14 mouse cellular contexts compared by ENCODE assay signal in genomic region chr5:149068247-149068740, GRCm38 (mm10).
A peak's percentile ranks its signal among the peaks of the same experiment; 100 is the strongest.
DNase-seq lines count a peak whose midpoint lies in the region; ATAC-seq lines count a peak whose summit lies in the region.
"Had no signal": no experiment of that assay in that cellular context is flagged by ENCODE, and none has a peak within 500 bp of the region (broad histone marks: within the 10 kb centered on the region; RNA-seq: fewer than 3 reads in every experiment).

No protein-coding gene starts in this region.

- no peak overlapping the region for H3K4me3 ChIP-seq in heart, embryonic 16.5 days (ENCODE audit: low read length)
- H3K4me3 ChIP-seq in megakaryocyte, embryonic 14.5 days (replicated peaks), result peak overlapping the region; percentile 91
- no peak overlapping the region for H3K4me3 ChIP-seq in midbrain, embryonic 15.5 days
- H3K4me3 ChIP-seq: forebrain, embryonic 10.5 days; stomach, embryonic 15.5 days had no signal

- intact Hi-C loops in heart, postnatal 25 days (cut with DNase I), result no loop called here

- peak overlapping the region; percentile 7; the same call in 1 of the 2 replicates for H3K27ac ChIP-seq in heart, embryonic 16.5 days (ENCODE audit: low read length)
- no peak overlapping the region for H3K27ac ChIP-seq in midbrain, embryonic 15.5 days
- H3K27ac ChIP-seq: forebrain, embryonic 10.5 days; stomach, embryonic 15.5 days had no signal

- no peaks in the 10 kb centered on the region for H3K9me3 ChIP-seq in heart, embryonic 16.5 days (replicated peaks; ENCODE audit: control insufficient read depth, low read length)
- H3K9me3 ChIP-seq in megakaryocyte, embryonic 14.5 days, result peaks cover 3% of the 10 kb centered on the region; the same call in 1 of the 2 replicates
- no peaks in the 10 kb centered on the region for H3K9me3 ChIP-seq in midbrain, embryonic 15.5 days
- H3K9me3 ChIP-seq: forebrain, embryonic 10.5 days; stomach, embryonic 15.5 days had no signal

- H3K4me1 ChIP-seq in heart, embryonic 16.5 days (ENCODE audit: control insufficient read depth, insufficient read depth, low read length), result peaks cover 8% of the 10 kb centered on the region; the same call in 1 of the 2 replicates
- peaks cover 23% of the 10 kb centered on the region for H3K4me1 ChIP-seq in megakaryocyte, embryonic 14.5 days
- no peaks in the 10 kb centered on the region for H3K4me1 ChIP-seq in midbrain, embryonic 15.5 days
- H3K4me1 ChIP-seq: forebrain, embryonic 10.5 days; stomach, embryonic 15.5 days had no signal

- H3K36me3 ChIP-seq in heart, embryonic 16.5 days (ENCODE audit: control insufficient read depth, insufficient read depth), result no peaks in the 10 kb centered on the region
- H3K36me3 ChIP-seq in megakaryocyte, embryonic 14.5 days (replicated peaks; ENCODE audit: low read length), result peaks cover 2% of the 10 kb centered on the region
- no peaks in the 10 kb centered on the region for H3K36me3 ChIP-seq in midbrain, embryonic 15.5 days (replicated peaks)
- H3K36me3 ChIP-seq: forebrain, embryonic 10.5 days; stomach, embryonic 15.5 days had no signal

- no peak for ATAC-seq in heart, embryonic 16.5 days (replicated peaks; ENCODE audit: extremely low read depth, insufficient read depth, low FRiP score)
- peak; percentile 63 for ATAC-seq in CD4-positive, CD25-positive, alpha-beta regulatory T cell, adult 4 months
- ATAC-seq in erythroblast, adult 5-6 weeks (replicated peaks; ENCODE audit: low FRiP score, poor library complexity, severe bottlenecking), result 0 out of 2 replicates have a peak, but pooled peaks have one; percentile 47
- ATAC-seq in cerebellum, adult (ENCODE audit: insufficient number of reproducible peaks, low FRiP score, low TSS enrichment), result no peak
- no peak for ATAC-seq in midbrain, embryonic 15.5 days (replicated peaks)

- DNase-seq in heart, postnatal 25 days (ENCODE audit: low spot score), result no peak
- DNase-seq in ovary, adult 18-20 months (ENCODE audit: low spot score), result no peak
- DNase-seq: adrenal gland, postnatal 36 days; kidney, adult 18-20 months; lung, embryonic 14.5 days; retina, postnatal 1 day had no signal

- H3K4me2 ChIP-seq in heart, embryonic 16.5 days (ENCODE audit: low read depth, low read length), result peak overlapping the region; percentile 47
- H3K4me2 ChIP-seq in midbrain, embryonic 15.5 days, result no peak overlapping the region
- H3K4me2 ChIP-seq: lung, embryonic 14.5 days; stomach, embryonic 15.5 days had no signal

- WGBS in heart, embryonic 16.5 days, result 74% methylated on average over 17 of the region's 17 CpGs
- WGBS in midbrain, embryonic 15.5 days, result 89% methylated on average over 17 of the region's 17 CpGs

- no peaks in the 10 kb centered on the region for H3K27me3 ChIP-seq in heart, embryonic 16.5 days (ENCODE audit: control insufficient read depth, insufficient read depth, low read length)
- no peaks in the 10 kb centered on the region for H3K27me3 ChIP-seq in megakaryocyte, embryonic 14.5 days (replicated peaks)
- no peaks in the 10 kb centered on the region for H3K27me3 ChIP-seq in midbrain, embryonic 15.5 days (replicated peaks)
- H3K27me3 ChIP-seq: stomach, embryonic 15.5 days had no signal

- no peak overlapping the region for H3K9ac ChIP-seq in heart, embryonic 16.5 days (ENCODE audit: low read length)
- H3K9ac ChIP-seq in midbrain, embryonic 15.5 days, result no peak overlapping the region
- H3K9ac ChIP-seq: lung, embryonic 14.5 days; stomach, embryonic 15.5 days had no signal

Comparison
In these comparisons a context has a peak if more than half of its experiments do, and no peak if none do; other contexts are left out.
1. ATAC-seq: peak in CD4-positive, CD25-positive, alpha-beta regulatory T cell, adult 4 months (single experiment) and erythroblast, adult 5-6 weeks (single experiment); none in heart, embryonic 16.5 days (single experiment), cerebellum, adult (single experiment) and midbrain, embryonic 15.5 days (single experiment).